Mouse (Mus musculus): ENCODE measurements around the gene Tesk1.

- TF ChIP-seq CTCF (IDR thresholded peaks at IDR 0.05; ENCODE audit: low read depth, low read length) = no peak
- no peak for TF ChIP-seq POLR2A (IDR thresholded peaks at IDR 0.05; ENCODE audit: borderline replicate concordance, low read depth, low read length)
These were observed 11.7 kb downstream of the Tesk1 start for GRCm38 (mm10) chr4:43453413-43453812.

Data from bone marrow macrophage, adult 2 months (primary cell).